Mouse (Mus musculus) lung, adult 2 months (tissue): ENCODE measurements around the gene Commd1.

Source experiments
- CTCF ChIP-seq: fragments of 200-500 bp; IDR thresholded peaks from 2 replicates; pipeline ENCODE4 v1.5.1; 2011; ENCODE audit warnings: mild to moderate bottlenecking, low read length, control low read depth; ENCODE audit not compliant: insufficient read depth
- POLR2A ChIP-seq: fragments of 200-500 bp; IDR thresholded peaks from 2 replicates; pipeline ENCODE4 v1.6.1; 2011; ENCODE audit warnings: low read depth, mild to moderate bottlenecking, control low read depth, low read length, borderline replicate concordance; ENCODE audit errors: extremely low read depth

DNA sequence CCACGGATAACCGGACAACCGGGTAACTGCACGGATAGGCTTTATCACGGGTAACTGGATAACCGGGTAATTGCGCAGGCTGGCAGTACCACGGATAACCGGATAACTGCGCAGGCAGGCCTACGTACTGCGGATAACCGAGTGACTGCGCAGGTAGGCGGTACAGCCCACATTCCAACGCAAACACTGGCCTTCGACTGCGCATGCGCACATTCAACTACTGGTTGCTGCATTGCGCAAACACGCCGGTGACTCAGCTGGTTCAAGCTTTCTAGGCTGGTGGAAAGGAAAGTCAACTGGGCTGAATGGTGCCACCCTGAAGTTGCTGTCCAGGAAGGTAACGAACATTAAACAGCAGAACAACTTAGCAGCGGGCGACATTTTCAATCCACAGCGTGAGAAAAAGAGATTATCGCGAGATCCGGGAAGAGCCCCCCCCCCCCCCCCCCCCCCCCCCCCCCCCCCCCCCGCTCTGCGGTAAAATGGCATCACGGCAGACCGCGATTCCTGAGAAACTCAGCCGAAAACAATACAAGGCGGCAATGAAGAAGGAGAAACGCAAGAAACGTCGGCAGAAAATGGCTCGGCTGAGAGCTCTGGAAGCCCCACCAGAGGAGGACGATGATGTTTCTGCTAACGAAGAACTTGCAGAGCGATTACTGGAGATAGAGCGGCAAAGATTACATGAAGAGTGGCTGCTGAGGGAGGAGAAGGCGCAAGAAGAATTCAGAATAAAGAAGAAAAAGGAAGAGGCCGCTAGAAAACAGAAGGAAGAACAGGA lies 9.2 kb downstream of the Commd1 start:
- TF ChIP-seq CTCF, result no peak
- TF ChIP-seq POLR2A, result peak; percentile 90; the same call in 1 of the 2 replicates
